Mouse (Mus musculus): Measurements from ENCODE around the gene Gpr107.

Gpr107 gene

GRCm38 (mm10) chr2:31151892-31152812, at the start of gene Gpr107:
TSS of gene Gpr107 (plus strand) at chr2:31152316.
- peak; percentile 89 for DNase-seq (ENCODE audit: low read depth, low spot score)

- DNase-seq (ENCODE audit: low read depth, low spot score): no peak
Observed at GRCm38 (mm10) chr2:31103321-31103720, 48.8 kb upstream of the Gpr107 start.

- no peak for DNase-seq (ENCODE audit: low read depth, low spot score)
Observed at GRCm38 (mm10) chr2:31105279-31105678, 46.8 kb upstream of the Gpr107 start.

- DNase-seq (ENCODE audit: low read depth, low spot score): no peak
Observed at GRCm38 (mm10) chr2:31106004-31106403, 46.1 kb upstream of the Gpr107 start.

GRCm38 (mm10) chr2:31106621-31107320, 45.3 kb upstream of the Gpr107 start:
- DNase-seq (ENCODE audit: low read depth, low spot score): no peak

- no peak for DNase-seq (ENCODE audit: low read depth, low spot score)
Observed at GRCm38 (mm10) chr2:31108186-31108585, 43.9 kb upstream of the Gpr107 start.

GRCm38 (mm10) chr2:31109960-31110548, 42.1 kb upstream of the Gpr107 start:
- no peak for DNase-seq (ENCODE audit: low read depth, low spot score)

GRCm38 (mm10) chr2:31111685-31112084, 40.4 kb upstream of the Gpr107 start:
- DNase-seq (ENCODE audit: low read depth, low spot score): no peak

GRCm38 (mm10) chr2:31114205-31114604, 37.9 kb upstream of the Gpr107 start:
- no peak for DNase-seq (ENCODE audit: low read depth, low spot score)

GRCm38 (mm10) chr2:31115091-31115942, 36.8 kb upstream of the Gpr107 start:
- DNase-seq (ENCODE audit: low read depth, low spot score): no peak

GRCm38 (mm10) chr2:31115943-31116731, 36.0 kb upstream of the Gpr107 start:
- no peak for DNase-seq (ENCODE audit: low read depth, low spot score)

GRCm38 (mm10) chr2:31118211-31118610, 33.9 kb upstream of the Gpr107 start:
- DNase-seq (ENCODE audit: low read depth, low spot score): no peak

GRCm38 (mm10) chr2:31118639-31119380, 33.3 kb upstream of the Gpr107 start:
- no peak for DNase-seq (ENCODE audit: low read depth, low spot score)

- DNase-seq (ENCODE audit: low read depth, low spot score): no peak
Observed at GRCm38 (mm10) chr2:31119795-31120194, 32.3 kb upstream of the Gpr107 start.

- DNase-seq (ENCODE audit: low read depth, low spot score): no peak
Observed at GRCm38 (mm10) chr2:31121131-31121693, 30.9 kb upstream of the Gpr107 start.

GRCm38 (mm10) chr2:31122806-31123205, 29.3 kb upstream of the Gpr107 start:
- DNase-seq (ENCODE audit: low read depth, low spot score): no peak

- DNase-seq (ENCODE audit: low read depth, low spot score): no peak
Observed at GRCm38 (mm10) chr2:31123493-31123892, 28.6 kb upstream of the Gpr107 start.

- DNase-seq (ENCODE audit: low read depth, low spot score): no peak
Observed at GRCm38 (mm10) chr2:31124694-31125093, 27.4 kb upstream of the Gpr107 start.

- DNase-seq (ENCODE audit: low read depth, low spot score): no peak
Observed at GRCm38 (mm10) chr2:31125156-31125555, 27.0 kb upstream of the Gpr107 start.

GRCm38 (mm10) chr2:31126048-31126447, 26.1 kb upstream of the Gpr107 start:
- DNase-seq (ENCODE audit: low read depth, low spot score): no peak
